Mouse (Mus musculus) inflammation-experienced regulatory T-cells, adult 6 months (primary cell): ENCODE measurements around the gene Tas2r119. TPM values are rescaled to one million over a fixed set of nuclear protein-coding genes. Genes with fewer than 3 reads are reported as not detected.
"Not testable (repeated sequence)": the region's sequence is repeated elsewhere in the genome, so short reads cannot be mapped to it uniquely, and the experiment has no call there.

ENCODE experiments used
- ATAC-seq: one replicate; pipeline ENCODE4 v1.8.0; 2017
- polyA plus RNA-seq, 3 experiments: library from polyadenylated mRNA; unstranded; fragments of 100-300 nt; shearing (Covaris generic); gene quantifications; one replicate each; pipeline ENCODE4 v1.2.1; 2017

Tas2r119 gene
- polyA plus RNA-seq, result not detected

GRCm38 (mm10) chr15:32176989-32177388, at the start of gene Tas2r119:
Tas2r119 (plus strand) TSS chr15:32177289.
- ATAC-seq, result no peak

GRCm38 (mm10) chr15:32132315-32132714, 44.8 kb upstream of the Tas2r119 start:
- no peak for ATAC-seq

- no peak for ATAC-seq
Measured at GRCm38 (mm10) chr15:32141657-32142056, 35.4 kb upstream of the Tas2r119 start.

- no peak for ATAC-seq
Measured at GRCm38 (mm10) chr15:32144269-32144668, 32.8 kb upstream of the Tas2r119 start.

- ATAC-seq, result no peak
Measured at GRCm38 (mm10) chr15:32153404-32153803, 23.7 kb upstream of the Tas2r119 start.

GRCm38 (mm10) chr15:32153857-32154449, 23.1 kb upstream of the Tas2r119 start:
- no peak for ATAC-seq

- ATAC-seq, result no peak
Measured at GRCm38 (mm10) chr15:32156126-32156525, 21.0 kb upstream of the Tas2r119 start.

- ATAC-seq, result no peak
Measured at GRCm38 (mm10) chr15:32160281-32160680, 16.8 kb upstream of the Tas2r119 start.

GRCm38 (mm10) chr15:32171764-32172163, 5.3 kb upstream of the Tas2r119 start:
- no peak for ATAC-seq

- ATAC-seq, result no peak
Measured at GRCm38 (mm10) chr15:32172175-32172987, 4.7 kb upstream of the Tas2r119 start.

GRCm38 (mm10) chr15:32172988-32173329, 4.1 kb upstream of the Tas2r119 start:
- no peak for ATAC-seq

GRCm38 (mm10) chr15:32180010-32180725, 3.1 kb downstream of the Tas2r119 start:
- ATAC-seq, result no peak

GRCm38 (mm10) chr15:32182026-32182425, 4.9 kb downstream of the Tas2r119 start:
- ATAC-seq, result no peak

GRCm38 (mm10) chr15:32184964-32185363, 7.9 kb downstream of the Tas2r119 start:
- ATAC-seq, result no peak

- no peak for ATAC-seq
Measured at GRCm38 (mm10) chr15:32189879-32190278, 12.8 kb downstream of the Tas2r119 start.

GRCm38 (mm10) chr15:32190436-32190835, 13.3 kb downstream of the Tas2r119 start:
- ATAC-seq, result no peak

GRCm38 (mm10) chr15:32192948-32193347, 15.9 kb downstream of the Tas2r119 start:
- ATAC-seq, result no peak

- no peak for ATAC-seq
Measured at GRCm38 (mm10) chr15:32198076-32198475, 21.0 kb downstream of the Tas2r119 start.

- no peak for ATAC-seq
Measured at GRCm38 (mm10) chr15:32198561-32198960, 21.5 kb downstream of the Tas2r119 start.

- ATAC-seq, result no peak
Measured at GRCm38 (mm10) chr15:32203242-32203641, 26.2 kb downstream of the Tas2r119 start.

GRCm38 (mm10) chr15:32204908-32205307, 27.8 kb downstream of the Tas2r119 start:
- no peak for ATAC-seq

GRCm38 (mm10) chr15:32214687-32215086, 37.6 kb downstream of the Tas2r119 start:
- not testable (repeated sequence) for ATAC-seq

- ATAC-seq, result no peak
Measured at GRCm38 (mm10) chr15:32223028-32223427, 45.9 kb downstream of the Tas2r119 start.

GRCm38 (mm10) chr15:32225394-32225793, 48.3 kb downstream of the Tas2r119 start:
- ATAC-seq, result no peak
